Mouse (Mus musculus) B cell, adult 2 months (primary cell): ENCODE results near the gene Pop4.

Experiments used
- DNase-seq, 2 experiments: peaks; one replicate each; pipeline ENCODE4 v3.0.0; 2022

Gene Pop4

DNA sequence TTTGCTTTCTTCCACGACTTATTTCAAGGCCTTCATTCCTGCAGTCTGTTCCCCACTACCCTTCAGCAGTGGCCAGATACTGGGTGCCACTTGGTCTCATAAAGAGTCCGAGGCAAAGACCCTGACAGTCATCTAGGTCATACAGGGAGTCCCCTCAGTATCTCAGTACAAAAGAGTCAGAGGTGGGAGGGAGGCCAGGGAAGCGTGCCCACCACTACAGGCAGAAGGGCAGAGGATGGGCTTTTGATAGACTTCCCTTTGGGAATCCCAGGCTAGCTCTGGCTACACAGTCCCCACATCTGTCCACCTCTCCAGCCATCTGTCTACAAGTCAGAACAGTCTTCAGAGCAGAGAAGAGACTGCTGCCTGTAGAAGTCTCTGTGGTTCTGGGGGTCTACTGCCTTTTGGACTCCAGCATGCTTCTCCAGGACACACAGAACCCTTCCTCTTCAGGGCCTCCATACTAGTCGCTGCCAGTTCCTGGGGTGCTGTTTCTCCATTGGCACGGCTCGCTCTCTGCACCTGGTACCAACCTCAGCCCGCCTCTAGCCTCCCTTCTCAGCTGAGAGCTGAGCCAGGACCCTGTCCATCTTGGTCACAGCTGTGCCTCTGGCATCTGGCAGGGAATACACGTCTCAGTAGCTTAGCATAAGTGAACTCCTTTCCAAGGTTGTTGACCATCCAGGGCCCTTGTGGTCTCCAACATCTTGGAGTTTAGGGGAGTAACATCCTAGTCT is 52.4 kb downstream of the Pop4 start:
- no peak for DNase-seq

GRCm38 (mm10) chr7:38217417-38218171 is 53.6 kb downstream of the Pop4 start:
- DNase-seq, result no peak

DNA sequence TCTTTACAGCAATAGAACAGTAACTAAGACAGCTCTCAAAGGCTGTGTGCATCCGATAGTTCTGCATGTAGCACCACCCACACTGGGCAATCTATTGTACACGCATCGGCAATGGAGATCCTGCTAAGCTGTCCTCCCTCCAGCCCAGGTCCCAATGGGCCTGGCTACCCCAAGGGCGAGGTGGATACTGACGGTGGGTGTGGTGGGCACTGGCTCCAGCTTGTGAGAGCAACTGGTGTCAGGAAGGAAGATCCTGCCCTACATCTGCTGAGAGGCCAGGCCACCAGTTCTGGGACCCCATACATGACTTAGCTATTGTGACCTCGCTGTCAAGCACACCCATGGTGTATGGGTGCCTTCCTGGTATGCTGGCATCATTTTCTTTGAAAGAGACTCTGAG is 55.5 kb downstream of the Pop4 start:
- no peak for DNase-seq

- DNase-seq, result no peak
These were observed 55.9 kb downstream of the Pop4 start for GRCm38 (mm10) chr7:38215281-38215680.

DNA sequence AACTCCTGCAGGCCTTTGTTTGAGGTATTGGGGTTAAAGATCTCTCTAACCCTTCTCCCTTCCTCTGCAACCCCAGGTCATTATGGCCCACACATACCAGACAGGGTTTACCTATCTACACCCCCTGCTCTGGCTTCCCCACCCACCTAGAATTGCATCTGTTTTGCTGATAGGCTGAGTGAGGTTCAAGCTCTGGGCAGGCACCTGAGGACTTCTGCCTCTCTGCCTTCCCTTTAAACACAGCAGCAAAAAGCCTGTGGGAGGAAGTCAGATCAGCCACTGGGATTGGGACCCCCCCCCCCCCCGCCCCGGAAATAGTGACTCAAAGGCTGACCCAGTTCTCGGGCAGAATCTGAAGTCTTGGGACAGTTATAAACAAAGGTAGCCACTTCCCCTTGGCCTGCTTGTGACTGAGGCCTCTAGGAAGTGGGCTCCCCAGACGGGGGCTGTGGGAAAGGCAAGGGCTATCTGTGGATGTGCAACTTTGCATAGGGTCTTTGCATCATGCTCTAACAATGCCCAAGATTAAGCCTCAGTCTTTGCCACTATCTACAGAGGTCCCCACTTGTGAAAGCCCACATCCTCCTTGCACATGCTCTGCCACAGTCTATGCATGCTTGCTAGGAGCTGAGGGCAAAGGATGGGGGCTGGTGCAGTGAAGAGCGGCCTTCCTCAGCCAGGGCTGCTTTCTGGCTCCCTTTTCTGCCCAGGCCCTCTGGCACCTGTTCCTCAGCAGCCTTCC is 56.6 kb downstream of the Pop4 start:
- no peak for DNase-seq

DNA sequence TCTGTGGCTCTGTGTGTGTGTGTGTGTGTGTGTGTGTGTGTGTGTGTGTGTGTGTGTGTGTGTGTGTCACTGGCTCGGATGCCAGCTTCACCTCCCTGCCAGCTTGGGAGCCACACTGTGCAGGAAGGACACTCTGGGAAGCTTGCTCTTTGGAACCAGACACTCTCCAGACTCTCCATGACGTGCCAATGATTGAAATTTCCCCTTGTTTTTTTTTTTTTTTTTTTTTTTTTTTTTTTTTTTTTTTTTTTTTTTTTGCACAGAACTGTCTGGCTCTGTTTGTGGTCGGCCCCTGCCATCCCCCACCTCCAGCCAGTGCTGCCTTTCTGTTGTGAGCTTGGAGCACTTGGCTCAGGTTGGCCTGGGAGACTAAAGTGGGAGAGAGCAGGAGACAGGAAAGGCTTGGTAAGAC is 58.6 kb downstream of the Pop4 start:
- DNase-seq, result no peak
